Mouse (Mus musculus): ENCODE data around the gene Ric1.
A peak's percentile ranks its signal among the peaks of the same experiment; 100 is the strongest.

Ric1 gene

GRCm38 (mm10) chr19:29521637-29522435 lies at the start of gene Ric1:
Ric1 (plus strand) TSS chr19:29522282.
- DNase-seq (ENCODE audit: low read depth, low spot score), result peak; percentile 41

- DNase-seq (ENCODE audit: low read depth, low spot score), result no peak
Measured at GRCm38 (mm10) chr19:29472424-29472823, 49.7 kb upstream of the Ric1 start.

- DNase-seq (ENCODE audit: low read depth, low spot score), result no peak
Measured at GRCm38 (mm10) chr19:29472946-29473345, 49.1 kb upstream of the Ric1 start.

- DNase-seq (ENCODE audit: low read depth, low spot score), result no peak
Measured at GRCm38 (mm10) chr19:29474803-29475202, 47.3 kb upstream of the Ric1 start.

GRCm38 (mm10) chr19:29475210-29475620 lies 46.9 kb upstream of the Ric1 start:
- DNase-seq (ENCODE audit: low read depth, low spot score), result no peak

- no peak for DNase-seq (ENCODE audit: low read depth, low spot score)
Measured at GRCm38 (mm10) chr19:29478598-29478997, 43.5 kb upstream of the Ric1 start.

GRCm38 (mm10) chr19:29481578-29481977 lies 40.5 kb upstream of the Ric1 start:
- no peak for DNase-seq (ENCODE audit: low read depth, low spot score)

- no peak for DNase-seq (ENCODE audit: low read depth, low spot score)
Measured at GRCm38 (mm10) chr19:29482148-29482547, 39.9 kb upstream of the Ric1 start.

- no peak for DNase-seq (ENCODE audit: low read depth, low spot score)
Measured at GRCm38 (mm10) chr19:29482637-29483036, 39.4 kb upstream of the Ric1 start.

- no peak for DNase-seq (ENCODE audit: low read depth, low spot score)
Measured at GRCm38 (mm10) chr19:29483386-29483785, 38.7 kb upstream of the Ric1 start.

GRCm38 (mm10) chr19:29484537-29484936 lies 37.5 kb upstream of the Ric1 start:
- no peak for DNase-seq (ENCODE audit: low read depth, low spot score)

GRCm38 (mm10) chr19:29485257-29485948 lies 36.7 kb upstream of the Ric1 start:
- peak; percentile 34 for DNase-seq (ENCODE audit: low read depth, low spot score)

GRCm38 (mm10) chr19:29486545-29487206 lies 35.4 kb upstream of the Ric1 start:
- DNase-seq (ENCODE audit: low read depth, low spot score), result no peak

GRCm38 (mm10) chr19:29487326-29488072 lies 34.6 kb upstream of the Ric1 start:
- no peak for DNase-seq (ENCODE audit: low read depth, low spot score)

GRCm38 (mm10) chr19:29488073-29488390 lies 34.0 kb upstream of the Ric1 start:
- DNase-seq (ENCODE audit: low read depth, low spot score), result no peak

GRCm38 (mm10) chr19:29488420-29488819 lies 33.7 kb upstream of the Ric1 start:
- DNase-seq (ENCODE audit: low read depth, low spot score), result no peak

GRCm38 (mm10) chr19:29489785-29490284 lies 32.2 kb upstream of the Ric1 start:
- no peak for DNase-seq (ENCODE audit: low read depth, low spot score)

GRCm38 (mm10) chr19:29491467-29491866 lies 30.6 kb upstream of the Ric1 start:
- DNase-seq (ENCODE audit: low read depth, low spot score), result no peak

GRCm38 (mm10) chr19:29494454-29494853 lies 27.6 kb upstream of the Ric1 start:
- no peak for DNase-seq (ENCODE audit: low read depth, low spot score)

GRCm38 (mm10) chr19:29496001-29496597 lies 26.0 kb upstream of the Ric1 start:
- no peak for DNase-seq (ENCODE audit: low read depth, low spot score)
